Mouse (Mus musculus): Measurements from ENCODE around the gene Ddx41.

GRCm38 (mm10) chr13:55563266-55563879 lies 26.9 kb upstream of the Ddx41 start:
- TF ChIP-seq EP300 (IDR thresholded peaks at IDR 0.05; ENCODE audit: insufficient read depth, low read depth, low read length) (no peak), POLR2A (IDR thresholded peaks at IDR 0.05; ENCODE audit: insufficient read depth, low read length) (no peak), CTCF (IDR thresholded peaks at IDR 0.05; ENCODE audit: low read depth, low read length) (no peak)
